Mouse (Mus musculus): Measurements from ENCODE around the gene Nrtn. TPM values are rescaled to one million over a fixed set of nuclear protein-coding genes. Genes with fewer than 3 reads are reported as not detected.

Nrtn gene
- polyA plus RNA-seq, 1 experiment from 2014 or later, result 14.1 TPM

DNA sequence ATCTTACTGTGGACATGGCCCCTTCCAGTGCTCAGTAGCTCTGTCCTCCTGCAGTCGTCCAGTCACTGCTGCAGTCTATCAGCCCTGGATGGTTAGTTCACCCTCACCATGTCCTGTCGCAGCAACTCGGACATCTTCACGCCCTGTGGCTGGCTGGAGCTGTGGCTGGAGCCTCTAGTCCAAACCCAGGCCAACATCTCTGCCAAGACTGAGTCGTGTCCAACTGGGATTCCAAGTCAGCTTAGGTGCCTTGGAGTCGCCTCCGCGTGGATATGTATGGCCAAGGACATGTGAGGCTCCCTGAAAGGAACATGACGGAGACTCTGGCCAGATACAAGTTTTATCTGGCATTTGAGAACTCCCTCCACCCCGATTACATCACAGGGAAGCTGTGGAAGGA, 19.1 kb downstream of the Nrtn start:
- WGBS, result 82% methylated on average over 10 of the region's 10 CpGs
- H3K27me3 ChIP-seq (ENCODE audit: control insufficient read depth, insufficient read depth, low read length), result no peaks in the 10 kb centered on the region
- no peak overlapping the region for H3K4me2 ChIP-seq (replicated peaks; ENCODE audit: low read depth, low read length)
- no peak for ATAC-seq (ENCODE audit: insufficient number of reproducible peaks, insufficient read depth, low FRiP score, low read depth)
- no peak overlapping the region for H3K27ac ChIP-seq (ENCODE audit: low read length)
- peaks cover 2% of the 10 kb centered on the region; the same call in 1 of the 2 replicates for H3K4me1 ChIP-seq (ENCODE audit: control insufficient read depth, insufficient read depth, low read length)
- H3K4me3 ChIP-seq (ENCODE audit: low read depth, low read length), result no peak overlapping the region
- H3K9me3 ChIP-seq (ENCODE audit: control insufficient read depth, low read depth, low read length), result no peaks in the 10 kb centered on the region
- H3K9ac ChIP-seq (replicated peaks; ENCODE audit: low read depth, low read length), result no peak overlapping the region
- H3K36me3 ChIP-seq (ENCODE audit: control insufficient read depth, insufficient read depth, low read length), result no peaks in the 10 kb centered on the region

GRCm38 (mm10) chr17:56736534-56736933, 20.8 kb downstream of the Nrtn start:
- no peaks in the 10 kb centered on the region for H3K4me1 ChIP-seq (ENCODE audit: control insufficient read depth, insufficient read depth, low read length)
- ATAC-seq (ENCODE audit: insufficient number of reproducible peaks, insufficient read depth, low FRiP score, low read depth), result no peak
- no peak overlapping the region for H3K4me2 ChIP-seq (replicated peaks; ENCODE audit: low read depth, low read length)
- WGBS, result 40% methylated on average over 8 of the region's 8 CpGs
- no peak overlapping the region for H3K27ac ChIP-seq (ENCODE audit: low read length)
- no peak overlapping the region for H3K9ac ChIP-seq (replicated peaks; ENCODE audit: low read depth, low read length)
- no peak overlapping the region for H3K4me3 ChIP-seq (ENCODE audit: low read depth, low read length)
- no peaks in the 10 kb centered on the region for H3K9me3 ChIP-seq (ENCODE audit: control insufficient read depth, low read depth, low read length)
- H3K36me3 ChIP-seq (ENCODE audit: control insufficient read depth, insufficient read depth, low read length), result no peaks in the 10 kb centered on the region
- H3K27me3 ChIP-seq (ENCODE audit: control insufficient read depth, insufficient read depth, low read length), result no peaks in the 10 kb centered on the region

- WGBS, result 70% methylated on average over 2 of the region's 2 CpGs
- Histone ChIP-seq H3K4me1 (ENCODE audit: control insufficient read depth, insufficient read depth, low read length) (peaks cover 22% of the 10 kb centered on the region; the same call in 1 of the 2 replicates), H3K27me3 (ENCODE audit: control insufficient read depth, insufficient read depth, low read length) (no peaks in the 10 kb centered on the region), H3K9me3 (ENCODE audit: control insufficient read depth, low read depth, low read length) (peaks cover 3% of the 10 kb centered on the region; the same call in 1 of the 2 replicates), H3K9ac (replicated peaks; ENCODE audit: low read depth, low read length) (no peak overlapping the region), H3K27ac (ENCODE audit: low read length) (no peak overlapping the region), H3K36me3 (ENCODE audit: control insufficient read depth, insufficient read depth, low read length) (no peaks in the 10 kb centered on the region), H3K4me2 (replicated peaks; ENCODE audit: low read depth, low read length) (no peak overlapping the region), H3K4me3 (ENCODE audit: low read depth, low read length) (no peak overlapping the region)
- ATAC-seq (ENCODE audit: insufficient number of reproducible peaks, insufficient read depth, low FRiP score, low read depth), result no peak
Measured at GRCm38 (mm10) chr17:56729656-56730055, 27.7 kb downstream of the Nrtn start.

DNA sequence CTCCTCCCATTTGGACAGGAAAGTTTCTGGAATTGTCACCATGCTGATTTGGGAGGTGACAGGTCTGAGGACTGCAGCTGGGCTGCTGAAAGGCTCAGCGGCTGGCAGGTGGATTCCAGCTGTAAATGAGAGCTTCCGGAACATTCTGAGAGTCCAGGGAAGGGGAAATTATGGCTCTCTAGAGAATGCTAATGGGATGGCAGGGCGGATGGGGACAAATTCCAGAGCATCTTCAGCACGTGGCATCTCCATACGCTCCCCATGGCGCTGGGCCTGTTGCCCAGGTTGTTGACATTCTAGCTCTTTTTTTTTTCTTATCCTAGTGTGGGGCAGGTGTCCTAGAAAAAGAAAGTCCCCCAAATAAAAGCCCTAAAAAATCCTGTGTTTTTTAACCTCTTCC, 28.2 kb downstream of the Nrtn start:
- no peak overlapping the region for H3K27ac ChIP-seq (ENCODE audit: low read length)
- H3K4me2 ChIP-seq (replicated peaks; ENCODE audit: low read depth, low read length), result no peak overlapping the region
- H3K9ac ChIP-seq (replicated peaks; ENCODE audit: low read depth, low read length), result no peak overlapping the region
- no peaks in the 10 kb centered on the region for H3K27me3 ChIP-seq (ENCODE audit: control insufficient read depth, insufficient read depth, low read length)
- H3K4me1 ChIP-seq (ENCODE audit: control insufficient read depth, insufficient read depth, low read length), result peaks cover 22% of the 10 kb centered on the region; the same call in 1 of the 2 replicates
- H3K4me3 ChIP-seq (ENCODE audit: low read depth, low read length), result no peak overlapping the region
- ATAC-seq (ENCODE audit: insufficient number of reproducible peaks, insufficient read depth, low FRiP score, low read depth), result no peak
- H3K36me3 ChIP-seq (ENCODE audit: control insufficient read depth, insufficient read depth, low read length), result no peaks in the 10 kb centered on the region
- WGBS, result 46% methylated on average over 6 of the region's 6 CpGs
- peaks cover 3% of the 10 kb centered on the region; the same call in 1 of the 2 replicates for H3K9me3 ChIP-seq (ENCODE audit: control insufficient read depth, low read depth, low read length)

GRCm38 (mm10) chr17:56728117-56728516, 29.2 kb downstream of the Nrtn start:
- H3K36me3 ChIP-seq (ENCODE audit: control insufficient read depth, insufficient read depth, low read length), result peaks cover 1% of the 10 kb centered on the region; the same call in 1 of the 2 replicates
- no peak overlapping the region; the same call in 1 of the 2 replicates for H3K9ac ChIP-seq (replicated peaks; ENCODE audit: low read depth, low read length)
- no peaks in the 10 kb centered on the region for H3K27me3 ChIP-seq (ENCODE audit: control insufficient read depth, insufficient read depth, low read length)
- 4% methylated on average over 12 of the region's 12 CpGs for WGBS
- peaks cover 22% of the 10 kb centered on the region; the same call in 1 of the 2 replicates for H3K4me1 ChIP-seq (ENCODE audit: control insufficient read depth, insufficient read depth, low read length)
- H3K27ac ChIP-seq (ENCODE audit: low read length), result peak overlapping the region; percentile 52; the same call in 1 of the 2 replicates
- peak; percentile 30; the same call in 1 of the 2 replicates for ATAC-seq (ENCODE audit: insufficient number of reproducible peaks, insufficient read depth, low FRiP score, low read depth)
- no peak overlapping the region for H3K4me3 ChIP-seq (ENCODE audit: low read depth, low read length)
- H3K4me2 ChIP-seq (replicated peaks; ENCODE audit: low read depth, low read length), result peak overlapping the region; percentile 5; the same call in 1 of the 2 replicates
- H3K9me3 ChIP-seq (ENCODE audit: control insufficient read depth, low read depth, low read length), result peaks cover 3% of the 10 kb centered on the region; the same call in 1 of the 2 replicates

DNA sequence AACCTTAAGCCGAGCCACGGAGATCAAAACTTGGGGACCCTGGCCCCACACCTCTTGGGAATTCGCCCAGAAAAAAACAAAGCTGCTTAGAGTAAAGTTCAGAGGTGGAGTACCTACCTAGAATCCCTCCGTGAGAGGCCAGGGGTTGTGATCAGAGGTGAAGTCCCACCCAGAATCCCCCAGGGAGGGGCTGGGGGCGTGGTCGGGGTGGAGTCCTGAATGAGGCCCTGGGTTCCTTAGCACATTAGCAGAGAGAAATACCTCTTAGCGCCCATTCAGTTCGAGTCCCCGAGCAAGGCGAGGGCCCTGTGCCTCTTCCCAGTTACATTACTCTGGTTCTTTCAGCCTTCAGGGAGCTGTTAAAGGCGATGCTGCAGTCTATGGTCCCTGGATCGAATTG, 29.7 kb downstream of the Nrtn start:
- Histone ChIP-seq H3K4me1 (ENCODE audit: control insufficient read depth, insufficient read depth, low read length) (peaks cover 22% of the 10 kb centered on the region; the same call in 1 of the 2 replicates), H3K9me3 (ENCODE audit: control insufficient read depth, low read depth, low read length) (peaks cover 3% of the 10 kb centered on the region; the same call in 1 of the 2 replicates), H3K36me3 (ENCODE audit: control insufficient read depth, insufficient read depth, low read length) (peaks cover 5% of the 10 kb centered on the region; the same call in 1 of the 2 replicates), H3K4me3 (ENCODE audit: low read depth, low read length) (no peak overlapping the region), H3K27ac (ENCODE audit: low read length) (peak overlapping the region; percentile 52; the same call in 1 of the 2 replicates), H3K9ac (replicated peaks; ENCODE audit: low read depth, low read length) (no peak overlapping the region), H3K27me3 (ENCODE audit: control insufficient read depth, insufficient read depth, low read length) (no peaks in the 10 kb centered on the region), H3K4me2 (replicated peaks; ENCODE audit: low read depth, low read length) (peak overlapping the region; percentile 5; the same call in 1 of the 2 replicates)
- WGBS, result 11% methylated on average over 12 of the region's 12 CpGs
- peak; percentile 34; the same call in 1 of the 2 replicates for ATAC-seq (ENCODE audit: insufficient number of reproducible peaks, insufficient read depth, low FRiP score, low read depth)

DNA sequence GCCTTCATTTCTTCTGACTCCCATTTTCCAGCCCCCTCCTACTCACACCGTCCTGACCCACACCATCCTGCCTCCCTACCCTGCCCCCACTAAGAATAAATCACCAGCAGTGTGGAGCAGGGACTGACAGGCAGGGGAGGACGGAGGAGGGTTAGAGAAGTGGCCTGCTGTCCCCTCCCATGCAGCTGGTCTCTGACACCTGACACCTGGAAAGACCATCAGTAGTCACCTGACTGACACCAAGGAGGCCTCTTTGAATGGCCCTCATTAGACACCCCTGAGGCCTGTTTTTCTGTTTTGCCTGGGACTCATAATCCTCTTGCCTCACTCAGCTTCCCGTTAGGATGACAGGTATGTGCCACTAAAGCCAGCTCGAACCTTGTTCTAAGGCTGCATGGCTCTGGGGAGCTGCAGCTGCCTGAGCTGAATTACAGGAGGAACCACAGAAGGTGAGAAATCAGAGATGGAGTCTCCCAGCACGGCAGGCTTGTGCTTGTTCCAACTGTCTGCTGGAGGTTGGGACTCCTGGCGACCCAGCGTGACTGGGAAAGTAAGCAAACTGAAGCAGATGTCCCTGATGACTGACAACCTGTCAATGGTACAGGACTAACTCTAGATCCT, 30.2 kb downstream of the Nrtn start:
- no peak for ATAC-seq (ENCODE audit: insufficient number of reproducible peaks, insufficient read depth, low FRiP score, low read depth)
- Histone ChIP-seq H3K9me3 (ENCODE audit: control insufficient read depth, low read depth, low read length) (peaks cover 3% of the 10 kb centered on the region; the same call in 1 of the 2 replicates), H3K4me1 (ENCODE audit: control insufficient read depth, insufficient read depth, low read length) (peaks cover 22% of the 10 kb centered on the region; the same call in 1 of the 2 replicates), H3K4me3 (ENCODE audit: low read depth, low read length) (no peak overlapping the region), H3K4me2 (replicated peaks; ENCODE audit: low read depth, low read length) (0 out of 2 replicates have a peak overlapping the region, but pooled peaks have one; percentile 5), H3K27ac (ENCODE audit: low read length) (peak overlapping the region; percentile 52; the same call in 1 of the 2 replicates), H3K9ac (replicated peaks; ENCODE audit: low read depth, low read length) (no peak overlapping the region), H3K36me3 (ENCODE audit: control insufficient read depth, insufficient read depth, low read length) (peaks cover 9% of the 10 kb centered on the region; the same call in 1 of the 2 replicates), H3K27me3 (ENCODE audit: control insufficient read depth, insufficient read depth, low read length) (no peaks in the 10 kb centered on the region)
- WGBS, result 7% methylated on average over 7 of the region's 7 CpGs

DNA sequence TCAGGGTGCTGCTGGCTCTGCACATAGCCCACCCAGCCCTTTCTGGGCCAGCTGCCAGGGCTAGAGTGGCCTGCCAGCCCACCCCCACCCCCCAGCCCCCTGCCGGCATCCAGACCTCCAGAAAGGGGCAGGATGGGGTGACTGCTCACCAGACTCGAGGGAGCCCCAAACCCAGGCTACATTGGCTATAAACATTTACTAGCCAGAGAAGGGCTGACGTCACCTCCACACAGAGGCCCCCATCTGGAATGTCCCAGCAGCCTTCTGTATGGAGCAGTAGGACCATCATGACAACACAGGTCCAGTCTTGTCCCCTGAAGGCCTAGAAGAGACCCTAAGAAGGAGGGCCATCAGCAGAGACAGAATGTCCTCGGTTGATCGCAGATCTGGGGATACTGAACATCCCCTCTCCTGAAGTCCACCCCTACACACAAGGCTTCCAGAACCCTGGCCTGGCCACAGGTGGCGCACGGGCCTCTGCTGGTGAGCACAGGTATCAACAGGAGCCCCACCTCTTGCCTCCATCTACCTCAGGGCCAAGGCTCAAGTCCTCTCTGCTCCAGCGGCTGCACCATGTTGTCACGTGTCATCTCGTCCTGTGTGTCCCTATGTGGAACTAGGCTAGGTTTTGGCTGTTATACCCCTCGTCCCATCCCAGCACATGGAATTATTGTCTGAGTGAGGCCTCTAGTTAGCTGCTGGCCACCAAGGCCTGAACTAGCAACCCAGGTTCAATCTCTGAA, 33.7 kb downstream of the Nrtn start:
- no peak overlapping the region for H3K27ac ChIP-seq (ENCODE audit: low read length)
- H3K36me3 ChIP-seq (ENCODE audit: control insufficient read depth, insufficient read depth, low read length), result peaks cover 11% of the 10 kb centered on the region; the same call in 1 of the 2 replicates
- peaks cover 24% of the 10 kb centered on the region; the same call in 1 of the 2 replicates for H3K4me1 ChIP-seq (ENCODE audit: control insufficient read depth, insufficient read depth, low read length)
- no peak for ATAC-seq (ENCODE audit: insufficient number of reproducible peaks, insufficient read depth, low FRiP score, low read depth)
- H3K27me3 ChIP-seq (ENCODE audit: control insufficient read depth, insufficient read depth, low read length), result no peaks in the 10 kb centered on the region
- H3K9me3 ChIP-seq (ENCODE audit: control insufficient read depth, low read depth, low read length), result peaks cover 3% of the 10 kb centered on the region; the same call in 1 of the 2 replicates
- no peak overlapping the region for H3K4me3 ChIP-seq (ENCODE audit: low read depth, low read length)
- 76% methylated on average over 11 of the region's 11 CpGs for WGBS
- no peak overlapping the region for H3K4me2 ChIP-seq (replicated peaks; ENCODE audit: low read depth, low read length)
- H3K9ac ChIP-seq (replicated peaks; ENCODE audit: low read depth, low read length), result no peak overlapping the region

Measured in stomach, embryonic 14.5 days (tissue).